Mouse (Mus musculus) urinary bladder, postnatal 36 days (tissue): ENCODE measurements around the gene Tmsb10.

Source experiments
- DNase-seq, 2 experiments: peaks; one replicate each; pipeline ENCODE4 v3.0.0; 2022; ENCODE audit warnings: low spot score in 2 of 2, mixed read lengths in 1 of 2

Gene Tmsb10

GRCm38 (mm10) chr6:72956199-72957092 is 2.1 kb downstream of the Tmsb10 start:
- DNase-seq: peak in 1 of 2 experiments; percentile 38

- DNase-seq: no peak
Observed at GRCm38 (mm10) chr6:72955517-72956198, 2.9 kb downstream of the Tmsb10 start.

- DNase-seq: no peak
Observed at GRCm38 (mm10) chr6:72954786-72955185, 3.8 kb downstream of the Tmsb10 start.

GRCm38 (mm10) chr6:72952967-72953366 is 5.6 kb downstream of the Tmsb10 start:
- DNase-seq: no peak

GRCm38 (mm10) chr6:72952221-72952620 is 6.3 kb downstream of the Tmsb10 start:
- DNase-seq: peak in 1 of 2 experiments; percentile 43

- DNase-seq: no peak
Observed at GRCm38 (mm10) chr6:72949161-72949756, 9.3 kb downstream of the Tmsb10 start.

GRCm38 (mm10) chr6:72948392-72948791 is 10.2 kb downstream of the Tmsb10 start:
- no peak for DNase-seq

GRCm38 (mm10) chr6:72947960-72948359 is 10.6 kb downstream of the Tmsb10 start:
- DNase-seq: no peak

GRCm38 (mm10) chr6:72940493-72940892 is 18.1 kb downstream of the Tmsb10 start:
- DNase-seq: peak; percentile 55 to 58

GRCm38 (mm10) chr6:72937859-72938258 is 20.7 kb downstream of the Tmsb10 start:
- no peak for DNase-seq

- DNase-seq: no peak
Observed at GRCm38 (mm10) chr6:72937430-72937829, 21.1 kb downstream of the Tmsb10 start.

- DNase-seq: no peak
Observed at GRCm38 (mm10) chr6:72932955-72933354, 25.6 kb downstream of the Tmsb10 start.

- DNase-seq: no peak
Observed at GRCm38 (mm10) chr6:72931533-72931932, 27.0 kb downstream of the Tmsb10 start.

- no peak for DNase-seq
Observed at GRCm38 (mm10) chr6:72929795-72930398, 28.7 kb downstream of the Tmsb10 start.

GRCm38 (mm10) chr6:72926755-72927482 is 31.6 kb downstream of the Tmsb10 start:
- DNase-seq: peak; percentile 41 to 48

GRCm38 (mm10) chr6:72926031-72926430 is 32.5 kb downstream of the Tmsb10 start:
- DNase-seq: no peak

GRCm38 (mm10) chr6:72923381-72923780 is 35.2 kb downstream of the Tmsb10 start:
- no peak for DNase-seq

GRCm38 (mm10) chr6:72921081-72921480 is 37.5 kb downstream of the Tmsb10 start:
- no peak for DNase-seq

GRCm38 (mm10) chr6:72918510-72919033 is 40.0 kb downstream of the Tmsb10 start:
- no peak for DNase-seq

- no peak for DNase-seq
Observed at GRCm38 (mm10) chr6:72916330-72916729, 42.2 kb downstream of the Tmsb10 start.
